Mouse (Mus musculus): Measurements from ENCODE around the gene Tspan3. TPM values are rescaled to one million over a fixed set of nuclear protein-coding genes. Genes with fewer than 3 reads are reported as not detected.

Tspan3 gene
- polyA plus RNA-seq, 1 experiment from 2014 or later = 381 TPM

DNA sequence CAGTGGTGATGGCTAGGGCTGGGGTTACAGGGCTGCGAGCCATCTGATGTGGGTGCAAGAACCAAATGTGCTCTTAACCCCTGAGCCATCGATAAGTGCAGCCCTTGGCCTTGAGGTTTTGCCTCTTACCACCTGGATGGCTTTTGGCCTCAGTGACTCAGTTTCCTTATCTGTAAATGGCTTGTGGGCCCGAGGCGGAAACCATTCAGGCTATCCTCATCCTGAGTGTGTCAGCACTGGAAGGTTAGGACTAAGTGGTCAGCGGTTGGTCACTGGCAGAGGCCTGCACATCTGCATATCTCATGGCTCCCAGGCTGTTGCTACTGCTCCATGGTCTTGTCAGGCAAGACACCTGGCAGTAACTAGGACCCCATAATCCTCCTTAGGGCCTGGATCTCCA lies 47.2 kb downstream of the Tspan3 start:
- WGBS (ENCODE audit: insufficient replicate concordance) = 76% methylated on average over 5 of the region's 5 CpGs

DNA sequence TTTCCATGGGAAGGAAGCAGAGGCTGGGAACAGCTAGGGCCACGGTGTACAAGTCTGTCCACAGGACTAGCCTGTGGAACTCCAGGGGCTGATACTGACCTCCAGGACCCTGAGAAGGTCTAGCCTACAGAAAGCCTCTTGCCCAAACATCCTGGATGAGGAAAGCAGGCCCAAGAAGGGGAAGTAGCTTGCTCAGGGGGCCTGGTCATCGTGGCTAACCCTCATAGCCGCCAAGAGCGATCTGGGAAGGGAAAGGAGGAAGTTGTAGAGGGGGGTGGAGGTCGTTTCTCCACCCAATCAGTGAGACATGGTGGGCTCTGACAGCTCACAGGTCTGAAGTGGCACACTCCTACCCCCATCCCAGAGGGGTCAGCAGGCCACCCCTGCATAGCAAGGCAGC lies 57.1 kb downstream of the Tspan3 start:
- 72% methylated on average over 5 of the region's 5 CpGs for WGBS (ENCODE audit: insufficient replicate concordance)
- no peak for ATAC-seq (replicated peaks; ENCODE audit: insufficient number of reproducible peaks, low FRiP score, low TSS enrichment)
- Histone ChIP-seq H3K4me2 (no peak overlapping the region), H3K36me3 (ENCODE audit: control insufficient read depth, insufficient read depth, low read length) (no peaks in the 10 kb centered on the region), H3K4me1 (ENCODE audit: control insufficient read depth, insufficient read depth, low read length) (peaks cover 9% of the 10 kb centered on the region), H3K9ac (ENCODE audit: low read depth, low read length) (no peak overlapping the region), H3K4me3 (ENCODE audit: low read depth, low read length) (no peak overlapping the region), H3K27me3 (ENCODE audit: control insufficient read depth, insufficient read depth, low read length) (no peaks in the 10 kb centered on the region), H3K9me3 (replicated peaks; ENCODE audit: control insufficient read depth, low read length) (no peaks in the 10 kb centered on the region), H3K27ac (ENCODE audit: low read depth, low read length) (no peak overlapping the region)

More for the DNA sequence above, 47.2 kb downstream of the Tspan3 start:
- ATAC-seq (replicated peaks; ENCODE audit: insufficient number of reproducible peaks, low FRiP score, low TSS enrichment) = no peak
- Histone ChIP-seq H3K4me1 (ENCODE audit: control insufficient read depth, insufficient read depth, low read length) (peaks cover 3% of the 10 kb centered on the region; the same call in 1 of the 2 replicates), H3K9ac (ENCODE audit: low read depth, low read length) (no peak overlapping the region), H3K27ac (ENCODE audit: low read depth, low read length) (no peak overlapping the region), H3K4me3 (ENCODE audit: low read depth, low read length) (no peak overlapping the region), H3K27me3 (ENCODE audit: control insufficient read depth, insufficient read depth, low read length) (0 out of 2 replicates have a peak, but pooled peaks cover 5% of the 10 kb centered on the region), H3K9me3 (replicated peaks; ENCODE audit: control insufficient read depth, low read length) (no peaks in the 10 kb centered on the region), H3K36me3 (ENCODE audit: control insufficient read depth, insufficient read depth, low read length) (no peaks in the 10 kb centered on the region), H3K4me2 (no peak overlapping the region)

DNA sequence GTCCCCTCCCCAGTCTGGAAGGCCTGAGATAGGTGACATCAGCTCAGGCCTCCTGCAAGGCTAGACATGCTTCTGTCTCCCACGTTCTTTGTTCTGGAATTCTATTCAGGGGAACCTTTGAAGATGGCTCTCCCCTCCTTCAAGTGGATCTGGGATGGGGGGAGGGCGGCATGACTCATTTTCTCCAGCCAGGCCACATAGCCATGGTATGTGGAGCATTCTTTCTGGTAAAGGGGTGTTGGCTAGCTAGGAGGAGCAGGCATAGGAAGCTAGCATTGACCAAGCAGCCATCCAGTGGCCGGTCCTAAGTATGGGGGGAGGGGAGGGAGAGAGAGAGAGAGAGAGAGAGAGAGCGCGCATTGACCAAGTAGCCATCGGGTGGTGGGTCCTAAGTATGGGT lies 57.8 kb downstream of the Tspan3 start:
- Histone ChIP-seq H3K36me3 (ENCODE audit: control insufficient read depth, insufficient read depth, low read length) (no peaks in the 10 kb centered on the region), H3K4me3 (ENCODE audit: low read depth, low read length) (no peak overlapping the region), H3K4me1 (ENCODE audit: control insufficient read depth, insufficient read depth, low read length) (peaks cover 9% of the 10 kb centered on the region), H3K9ac (ENCODE audit: low read depth, low read length) (no peak overlapping the region), H3K27ac (ENCODE audit: low read depth, low read length) (no peak overlapping the region), H3K27me3 (ENCODE audit: control insufficient read depth, insufficient read depth, low read length) (no peaks in the 10 kb centered on the region), H3K9me3 (replicated peaks; ENCODE audit: control insufficient read depth, low read length) (no peaks in the 10 kb centered on the region), H3K4me2 (no peak overlapping the region)
- ATAC-seq (replicated peaks; ENCODE audit: insufficient number of reproducible peaks, low FRiP score, low TSS enrichment) = no peak
- WGBS (ENCODE audit: insufficient replicate concordance) = 54% methylated on average over 6 of the region's 6 CpGs

DNA sequence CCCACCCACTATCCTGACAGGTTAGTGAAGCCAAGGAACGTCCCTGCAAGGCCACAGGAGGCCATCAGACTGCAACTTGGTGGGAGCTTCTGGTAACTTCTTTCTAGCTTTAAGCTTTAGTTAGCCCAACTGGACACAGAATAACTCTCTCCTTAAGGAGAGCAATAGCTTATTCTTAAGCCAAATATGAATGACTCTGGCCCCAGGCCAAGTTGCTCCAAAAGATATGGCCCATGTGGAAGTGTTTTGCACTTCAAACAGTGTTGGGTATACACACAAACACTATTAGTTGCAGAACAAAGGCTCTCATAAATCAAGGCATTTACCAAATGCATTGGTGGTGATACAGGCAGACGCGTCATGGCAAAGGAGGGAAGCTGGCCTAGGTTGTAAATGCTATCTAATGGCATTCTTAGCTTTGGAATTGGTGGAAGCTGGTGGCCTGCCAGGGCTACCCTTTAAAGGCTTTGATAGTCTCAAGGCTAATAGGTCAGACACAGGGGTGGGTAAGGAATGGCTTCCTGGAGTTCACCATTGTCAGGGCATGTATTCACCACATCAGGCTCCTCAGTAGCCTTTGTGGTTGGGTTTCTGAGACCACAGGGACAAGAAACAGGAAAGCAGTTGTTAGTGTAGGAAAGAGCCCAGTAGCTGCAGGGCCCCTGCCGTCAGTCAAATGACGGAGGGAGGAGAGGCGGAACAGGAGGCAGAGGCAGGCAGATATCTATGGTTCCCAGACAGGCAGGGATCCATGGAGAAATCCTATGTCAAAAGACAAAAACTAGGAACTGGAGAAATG lies 58.8 kb downstream of the Tspan3 start:
- peaks cover 9% of the 10 kb centered on the region for H3K4me1 ChIP-seq (ENCODE audit: control insufficient read depth, insufficient read depth, low read length)
- H3K4me2 ChIP-seq = no peak overlapping the region
- no peak overlapping the region for H3K27ac ChIP-seq (ENCODE audit: low read depth, low read length)
- 85% methylated on average over 6 of the region's 6 CpGs for WGBS (ENCODE audit: insufficient replicate concordance)
- H3K27me3 ChIP-seq (ENCODE audit: control insufficient read depth, insufficient read depth, low read length) = no peaks in the 10 kb centered on the region
- no peak for ATAC-seq (replicated peaks; ENCODE audit: insufficient number of reproducible peaks, low FRiP score, low TSS enrichment)
- no peaks in the 10 kb centered on the region for H3K9me3 ChIP-seq (replicated peaks; ENCODE audit: control insufficient read depth, low read length)
- H3K36me3 ChIP-seq (ENCODE audit: control insufficient read depth, insufficient read depth, low read length) = no peaks in the 10 kb centered on the region
- no peak overlapping the region for H3K9ac ChIP-seq (ENCODE audit: low read depth, low read length)
- H3K4me3 ChIP-seq (ENCODE audit: low read depth, low read length) = no peak overlapping the region

DNA sequence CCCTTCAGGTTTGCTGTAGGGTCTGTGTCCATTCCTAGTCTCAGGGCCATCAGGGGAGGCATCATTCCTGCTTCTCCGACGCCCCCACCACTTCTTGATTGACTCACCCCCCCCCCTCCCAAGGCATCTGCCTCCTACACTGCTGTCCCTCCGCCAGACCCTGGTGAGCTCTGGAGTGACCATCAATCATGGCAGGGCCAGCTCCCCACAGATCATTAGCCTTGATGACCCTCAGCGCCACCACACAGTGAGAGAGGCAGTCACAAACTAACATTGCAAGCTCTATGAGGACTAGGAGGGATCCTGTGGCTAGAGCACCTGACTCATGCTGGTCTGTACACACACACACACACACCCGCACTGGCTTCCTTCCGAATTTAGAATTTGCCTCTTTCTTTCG lies 60.4 kb downstream of the Tspan3 start:
- Histone ChIP-seq H3K27me3 (ENCODE audit: control insufficient read depth, insufficient read depth, low read length) (no peaks in the 10 kb centered on the region), H3K27ac (ENCODE audit: low read depth, low read length) (no peak overlapping the region)

DNA sequence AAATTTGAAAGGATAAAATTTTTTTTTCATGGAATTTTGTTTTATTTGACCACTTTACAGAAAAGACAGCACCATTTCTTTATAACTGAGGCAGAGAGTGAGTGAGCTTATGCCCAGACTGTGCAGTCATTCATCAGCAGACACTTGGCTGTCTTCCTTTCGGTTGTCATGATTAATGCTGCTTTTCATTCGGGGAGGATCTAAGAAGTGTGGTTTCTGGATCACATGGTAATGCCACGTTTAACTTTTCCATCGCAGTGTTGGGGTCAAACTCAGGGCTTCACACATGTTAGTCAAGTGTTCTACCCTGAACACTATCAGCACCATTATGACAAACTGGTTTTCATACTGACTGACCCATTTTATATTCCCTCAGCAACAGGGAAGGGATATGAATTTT lies 64.3 kb downstream of the Tspan3 start:
- Histone ChIP-seq H3K4me1 (ENCODE audit: control insufficient read depth, insufficient read depth, low read length) (no peaks in the 10 kb centered on the region; the same call in 1 of the 2 replicates), H3K36me3 (ENCODE audit: control insufficient read depth, insufficient read depth, low read length) (no peaks in the 10 kb centered on the region), H3K27ac (ENCODE audit: low read depth, low read length) (no peak overlapping the region), H3K9ac (ENCODE audit: low read depth, low read length) (no peak overlapping the region), H3K27me3 (ENCODE audit: control insufficient read depth, insufficient read depth, low read length) (no peaks in the 10 kb centered on the region), H3K4me2 (no peak overlapping the region), H3K9me3 (replicated peaks; ENCODE audit: control insufficient read depth, low read length) (no peaks in the 10 kb centered on the region), H3K4me3 (ENCODE audit: low read depth, low read length) (no peak overlapping the region)
- 60% methylated on average over 4 of the region's 4 CpGs for WGBS (ENCODE audit: insufficient replicate concordance)
- ATAC-seq (replicated peaks; ENCODE audit: insufficient number of reproducible peaks, low FRiP score, low TSS enrichment) = no peak

More for the DNA sequence above, 60.4 kb downstream of the Tspan3 start:
- Histone ChIP-seq H3K9me3 (replicated peaks; ENCODE audit: control insufficient read depth, low read length) (no peaks in the 10 kb centered on the region), H3K4me3 (ENCODE audit: low read depth, low read length) (no peak overlapping the region), H3K4me1 (ENCODE audit: control insufficient read depth, insufficient read depth, low read length) (peaks cover 9% of the 10 kb centered on the region), H3K4me2 (no peak overlapping the region), H3K9ac (ENCODE audit: low read depth, low read length) (no peak overlapping the region), H3K36me3 (ENCODE audit: control insufficient read depth, insufficient read depth, low read length) (no peaks in the 10 kb centered on the region)
- 56% methylated on average over 7 of the region's 7 CpGs for WGBS (ENCODE audit: insufficient replicate concordance)
- ATAC-seq (replicated peaks; ENCODE audit: insufficient number of reproducible peaks, low FRiP score, low TSS enrichment) = no peak

DNA sequence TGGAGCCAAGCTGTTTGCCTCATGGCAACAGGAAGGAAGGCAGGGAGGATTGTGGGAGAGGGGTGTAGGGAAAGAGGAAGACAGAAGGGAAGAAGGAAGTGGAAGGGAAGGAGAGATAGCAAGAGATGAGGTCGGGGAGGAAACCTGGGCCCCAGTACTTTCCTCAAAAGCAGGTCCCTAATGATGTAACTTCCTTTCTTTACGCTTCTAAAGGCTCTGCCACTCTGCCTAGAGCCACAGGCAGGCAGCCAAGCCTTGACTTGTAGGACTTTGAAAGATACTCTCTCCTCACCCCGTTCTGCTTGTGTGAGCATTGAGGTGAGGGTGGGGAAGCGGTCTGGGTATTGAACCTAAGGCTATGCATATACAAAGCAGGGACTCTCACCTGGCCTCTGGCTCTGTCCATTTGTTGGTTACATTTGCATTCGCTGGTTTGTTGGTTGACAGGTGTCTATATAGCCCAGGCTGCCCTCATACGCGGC lies 65.2 kb downstream of the Tspan3 start:
- Histone ChIP-seq H3K9ac (ENCODE audit: low read depth, low read length) (no peak overlapping the region), H3K36me3 (ENCODE audit: control insufficient read depth, insufficient read depth, low read length) (no peaks in the 10 kb centered on the region), H3K4me1 (ENCODE audit: control insufficient read depth, insufficient read depth, low read length) (no peaks in the 10 kb centered on the region; the same call in 1 of the 2 replicates), H3K4me2 (no peak overlapping the region), H3K9me3 (replicated peaks; ENCODE audit: control insufficient read depth, low read length) (no peaks in the 10 kb centered on the region), H3K4me3 (ENCODE audit: low read depth, low read length) (no peak overlapping the region), H3K27ac (ENCODE audit: low read depth, low read length) (no peak overlapping the region), H3K27me3 (ENCODE audit: control insufficient read depth, insufficient read depth, low read length) (no peaks in the 10 kb centered on the region)
- 77% methylated on average over 7 of the region's 7 CpGs for WGBS (ENCODE audit: insufficient replicate concordance)
- no peak for ATAC-seq (replicated peaks; ENCODE audit: insufficient number of reproducible peaks, low FRiP score, low TSS enrichment)

DNA sequence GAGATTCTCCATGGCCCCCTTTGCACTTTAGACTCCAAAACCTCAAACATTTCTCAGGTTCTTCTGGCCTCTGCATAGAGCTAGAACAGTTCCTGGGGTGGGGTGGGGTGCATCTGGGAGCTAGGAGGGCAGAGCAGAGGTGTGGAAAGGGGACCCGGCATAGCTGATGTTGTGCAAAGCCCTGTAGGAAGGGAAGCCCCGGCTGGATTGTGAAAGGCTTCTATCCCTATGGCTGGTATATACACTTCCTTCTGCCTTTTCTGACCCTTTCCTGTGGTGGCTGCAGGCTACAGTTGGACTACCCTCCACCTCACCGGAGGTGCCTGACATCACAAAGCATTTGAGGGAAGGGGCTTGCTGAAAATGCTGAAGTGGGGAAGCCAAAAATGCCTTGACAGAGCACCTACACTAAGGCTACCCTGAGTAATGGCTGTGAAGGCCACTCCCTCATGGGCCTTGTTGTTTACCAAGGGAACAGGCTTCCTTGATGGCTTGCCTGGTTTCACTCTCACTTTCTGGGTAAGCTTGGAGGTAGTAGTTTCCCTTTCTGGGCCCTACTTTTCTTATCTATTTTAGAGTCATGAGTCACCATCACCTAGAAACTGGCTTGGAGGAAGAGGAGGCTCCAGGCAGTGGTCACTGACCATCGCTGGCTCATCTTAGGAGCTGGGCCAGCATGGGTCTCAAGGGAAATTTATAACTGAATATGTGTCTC lies 67.5 kb downstream of the Tspan3 start:
- no peaks in the 10 kb centered on the region for H3K27me3 ChIP-seq (ENCODE audit: control insufficient read depth, insufficient read depth, low read length)
- no peak overlapping the region for H3K27ac ChIP-seq (ENCODE audit: low read depth, low read length)
- H3K4me1 ChIP-seq (ENCODE audit: control insufficient read depth, insufficient read depth, low read length) = no peaks in the 10 kb centered on the region; the same call in 1 of the 2 replicates
- 76% methylated on average over 4 of the region's 4 CpGs for WGBS (ENCODE audit: insufficient replicate concordance)
- no peak overlapping the region for H3K4me2 ChIP-seq
- H3K4me3 ChIP-seq (ENCODE audit: low read depth, low read length) = no peak overlapping the region
- no peaks in the 10 kb centered on the region for H3K36me3 ChIP-seq (ENCODE audit: control insufficient read depth, insufficient read depth, low read length)
- no peak overlapping the region for H3K9ac ChIP-seq (ENCODE audit: low read depth, low read length)
- no peak for ATAC-seq (replicated peaks; ENCODE audit: insufficient number of reproducible peaks, low FRiP score, low TSS enrichment)
- H3K9me3 ChIP-seq (replicated peaks; ENCODE audit: control insufficient read depth, low read length) = no peaks in the 10 kb centered on the region

All from heart, embryonic 11.5 days (tissue).